Mouse (Mus musculus) lung, adult 2 months (tissue): Measurements from ENCODE around the gene Mylpf. TPM values are rescaled to one million over a fixed set of nuclear protein-coding genes. Genes with fewer than 3 reads are reported as not detected.

Experiments
- DNase-seq: peaks from one replicate; pipeline ENCODE4 v3.0.0; 2022
- H3K4me1 ChIP-seq: fragments of 200-500 bp; 2 replicates; pipeline ENCODE4 v1.6.1; 2011; ENCODE audit warnings: low read length; ENCODE audit not compliant: control insufficient read depth, insufficient read depth
- H3K4me3 ChIP-seq: fragments of 200-500 bp; replicated peaks from 2 replicates; pipeline ENCODE3; 2011; ENCODE audit warnings: low read depth, mild to moderate bottlenecking, control low read depth, low read length; ENCODE audit errors: extremely low read depth
- CTCF ChIP-seq: fragments of 200-500 bp; IDR thresholded peaks from 2 replicates; pipeline ENCODE4 v1.5.1; 2011; ENCODE audit warnings: mild to moderate bottlenecking, low read length, control low read depth; ENCODE audit not compliant: insufficient read depth
- POLR2A ChIP-seq: fragments of 200-500 bp; IDR thresholded peaks from 2 replicates; pipeline ENCODE4 v1.6.1; 2011; ENCODE audit warnings: low read depth, mild to moderate bottlenecking, control low read depth, low read length, borderline replicate concordance; ENCODE audit errors: extremely low read depth
- WGBS: fragments of 180-500 bp; shearing (Covaris S2); methylation state at CpG from one replicate; pipeline ENCODE4 v1.1.7; 2018; 5-methylcytosine and 5-hydroxymethylcytosine counted together
- polyA plus RNA-seq: library from polyadenylated mRNA; depleted of rRNA; stranded (reverse); fragments of >200 nt; gene quantifications from 2 replicates; pipeline ENCODE4 v1.2.3, GENCODE M21; 2012

The Mylpf gene
- polyA plus RNA-seq, 1 experiment, result 135 TPM

- no peak for DNase-seq
- peaks cover 3% of the 10 kb centered on the region; the same call in 1 of the 2 replicates for H3K4me1 ChIP-seq
- TF ChIP-seq CTCF (no peak), POLR2A (no peak)
- H3K4me3 ChIP-seq, result no peak overlapping the region
- 91% methylated on average over 12 of the region's 12 CpGs for WGBS
Observed at GRCm38 (mm10) chr7:127212432-127213250, 4.0 kb downstream of the Mylpf start.

GRCm38 (mm10) chr7:127213485-127213884 is 4.8 kb downstream of the Mylpf start:
- H3K4me3 ChIP-seq, result no peak overlapping the region
- 43% methylated on average over 7 of the region's 7 CpGs for WGBS
- peak; percentile 46 for TF ChIP-seq CTCF
- no peak for TF ChIP-seq POLR2A
- peaks cover 3% of the 10 kb centered on the region; the same call in 1 of the 2 replicates for H3K4me1 ChIP-seq
- DNase-seq, result no peak

GRCm38 (mm10) chr7:127213930-127214329 is 5.2 kb downstream of the Mylpf start:
- WGBS, result 62% methylated on average over 12 of the region's 12 CpGs
- Histone ChIP-seq H3K4me3 (no peak overlapping the region), H3K4me1 (peaks cover 3% of the 10 kb centered on the region; the same call in 1 of the 2 replicates)
- TF ChIP-seq POLR2A, result no peak
- no peak for TF ChIP-seq CTCF
- no peak for DNase-seq

GRCm38 (mm10) chr7:127214521-127214920 is 5.8 kb downstream of the Mylpf start:
- Histone ChIP-seq H3K4me1 (peaks cover 3% of the 10 kb centered on the region; the same call in 1 of the 2 replicates), H3K4me3 (peak overlapping the region; percentile 8)
- DNase-seq, result no peak
- TF ChIP-seq POLR2A, result no peak
- no peak for TF ChIP-seq CTCF
- WGBS, result 61% methylated on average over 21 of the region's 21 CpGs

- Histone ChIP-seq H3K4me3 (peak overlapping the region; percentile 9), H3K4me1 (peaks cover 3% of the 10 kb centered on the region; the same call in 1 of the 2 replicates)
- 28% methylated on average over 33 of the region's 33 CpGs for WGBS
- DNase-seq, result peak; percentile 53
- TF ChIP-seq POLR2A (0 out of 2 replicates have a peak, but pooled peaks have one; percentile 34), CTCF (peak; percentile 98)
Observed at GRCm38 (mm10) chr7:127214981-127215871, 6.5 kb downstream of the Mylpf start.

GRCm38 (mm10) chr7:127216307-127216706 is 7.6 kb downstream of the Mylpf start:
- WGBS, result 82% methylated on average over 5 of the region's 5 CpGs
- Histone ChIP-seq H3K4me3 (no peak overlapping the region), H3K4me1 (peaks cover 3% of the 10 kb centered on the region; the same call in 1 of the 2 replicates)
- TF ChIP-seq CTCF (no peak), POLR2A (no peak)
- no peak for DNase-seq

GRCm38 (mm10) chr7:127217475-127217874 is 8.8 kb downstream of the Mylpf start:
- no peak for DNase-seq
- no peak overlapping the region for H3K4me3 ChIP-seq
- 78% methylated on average over 6 of the region's 6 CpGs for WGBS

GRCm38 (mm10) chr7:127217901-127218642 is 9.4 kb downstream of the Mylpf start:
- WGBS, result 44% methylated on average over 10 of the region's 10 CpGs

More at GRCm38 (mm10) chr7:127217475-127217874, 8.8 kb downstream of the Mylpf start:
- peaks cover 3% of the 10 kb centered on the region; the same call in 1 of the 2 replicates for H3K4me1 ChIP-seq
- no peak for TF ChIP-seq CTCF
- no peak for TF ChIP-seq POLR2A

More at GRCm38 (mm10) chr7:127217901-127218642, 9.4 kb downstream of the Mylpf start:
- no peak for TF ChIP-seq CTCF
- no peak for TF ChIP-seq POLR2A
- Histone ChIP-seq H3K4me1 (peaks cover 3% of the 10 kb centered on the region; the same call in 1 of the 2 replicates), H3K4me3 (peak overlapping the region; percentile 42)
- DNase-seq, result no peak
